ENCODE assay signal across 8 mouse cellular contexts in the genomic region with DNA sequence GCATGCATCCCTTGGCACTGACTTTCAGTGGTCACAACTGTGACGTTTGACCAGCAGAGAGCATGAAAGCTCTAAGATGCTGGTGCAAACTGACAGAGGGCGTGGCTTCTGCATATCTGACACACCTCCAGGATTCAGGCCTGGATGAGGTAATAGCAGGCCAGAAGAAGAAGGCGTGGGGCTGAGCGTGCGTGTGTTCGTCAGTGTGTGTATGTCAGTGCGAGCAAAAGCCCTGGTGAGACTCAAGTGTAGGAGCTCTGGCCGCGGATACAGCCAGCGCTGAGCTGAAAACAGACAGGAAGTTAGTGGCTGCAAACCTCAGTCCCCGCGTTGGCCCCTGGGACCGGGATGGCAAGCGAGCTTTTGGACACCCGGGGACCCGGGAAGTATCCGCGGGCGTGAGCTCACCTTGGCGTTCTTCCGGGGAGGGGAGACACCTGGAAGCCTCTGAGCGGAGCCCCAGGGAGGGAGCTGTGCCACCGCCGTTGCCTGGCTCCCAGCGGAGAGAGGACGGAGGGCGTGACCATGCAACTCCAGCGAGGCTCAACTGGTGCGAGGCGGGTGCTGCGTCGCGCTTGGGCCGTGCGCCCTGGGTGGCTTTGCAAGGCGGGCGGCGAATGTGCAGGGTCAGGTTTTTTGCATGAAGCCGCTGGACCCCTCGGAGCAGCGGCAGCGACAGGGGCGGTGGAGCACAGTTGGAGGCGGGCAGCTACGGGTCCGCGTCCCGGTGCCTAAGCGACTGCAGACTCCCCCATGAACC. TPM values are rescaled to one million over a fixed set of nuclear protein-coding genes. Genes with fewer than 3 reads are reported as not detected.
DNase-seq lines count a peak whose midpoint lies in the region; ATAC-seq lines count a peak whose summit lies in the region.

No protein-coding gene starts in this region.

- H3K4me1 ChIP-seq in hindbrain, embryonic 13.5 days (replicated peaks), result 0 out of 2 replicates have a peak, but pooled peaks cover 6% of the 10 kb centered on the region

- H3K9ac ChIP-seq in hindbrain, embryonic 13.5 days, result peak overlapping the region; percentile 81

- 0 out of 2 replicates have a peak, but pooled peaks cover 6% of the 10 kb centered on the region for H3K27me3 ChIP-seq in hindbrain, embryonic 13.5 days

- peak overlapping the region; percentile 92 for H3K4me2 ChIP-seq in hindbrain, embryonic 13.5 days

- ATAC-seq in hindbrain, embryonic 13.5 days (ENCODE audit: low FRiP score), result peak; percentile 95

- no peaks in the 10 kb centered on the region for H3K36me3 ChIP-seq in hindbrain, embryonic 13.5 days

- peak; percentile 84 for DNase-seq in adipocyte (ENCODE audit: low spot score)
- peak; percentile 72 to 78 for DNase-seq in cerebellum, postnatal 14 days
- peak; percentile 38 to 43 for DNase-seq in frontal cortex, postnatal 10 days (ENCODE audit: low spot score in 2 of 2)
- peak; percentile 27 to 45 for DNase-seq in layer of hippocampus, postnatal 36 days
- DNase-seq in lung, postnatal 14 days, result peak; percentile 54
- DNase-seq in retina, embryonic 14.5 days (ENCODE audit: low spot score), result peak; percentile 81
- DNase-seq in urinary bladder, postnatal 10 days (ENCODE audit: low spot score), result peak; percentile 14

- WGBS in hindbrain, embryonic 13.5 days, result under 1% methylated on average over 48 of the region's 49 CpGs

- H3K9me3 ChIP-seq in hindbrain, embryonic 13.5 days, result no peaks in the 10 kb centered on the region

- peak overlapping the region; percentile 74 for H3K4me3 ChIP-seq in hindbrain, embryonic 13.5 days

- peak overlapping the region; percentile 88 for H3K27ac ChIP-seq in hindbrain, embryonic 13.5 days

RNA-seq across cellular contexts. Expression of a gene that starts 4.1 kb away (rescaled TPM):
- polyA plus RNA-seq in hindbrain, embryonic 13.5 days (2015; fragmentation: Nextera tagmentation; extraction: Ambion mirVana), result 0.19 TPM in 1 of 2 replicates, not detected in the other
- not detected for total RNA-seq in layer of hippocampus, postnatal 36 days (2021)

RNA-seq across cellular contexts. Expression of a gene that starts 37.4 kb away (rescaled TPM):
- polyA plus RNA-seq in hindbrain, embryonic 13.5 days (2015; fragmentation: Nextera tagmentation; extraction: Ambion mirVana), result 0.05 TPM in 1 of 2 replicates, not detected in the other
- total RNA-seq in layer of hippocampus, postnatal 36 days (2021), result under 1 TPM; 0.17 to 0.28 TPM

RNA-seq across cellular contexts. Expression of a gene that starts 50.2 kb away (rescaled TPM):
- polyA plus RNA-seq in hindbrain, embryonic 13.5 days (2015; fragmentation: Nextera tagmentation; extraction: Ambion mirVana), result 7.8 and 8.0 TPM in 2 replicates
- total RNA-seq in layer of hippocampus, postnatal 36 days (2021), result 1 to 10 TPM; 1.3 to 1.6 TPM

Comparison
In these comparisons a context has a peak if more than half of its experiments do, and no peak if none do; other contexts are left out.
1. Peak in every context shown above with its lines: DNase-seq, ATAC-seq, H3K4me3 ChIP-seq and H3K27ac ChIP-seq.
2. DNase-seq: peak in every context shown above with its lines; median percentile 84 in adipocyte; 81 in retina, embryonic 14.5 days; 75 in cerebellum, postnatal 14 days; 54 in lung, postnatal 14 days; 40 in frontal cortex, postnatal 10 days; 36 in layer of hippocampus, postnatal 36 days; 14 in urinary bladder, postnatal 10 days.